Mouse (Mus musculus) lung, postnatal 0 days (tissue): ENCODE measurements around the gene Swt1. TPM values are rescaled to one million over a fixed set of nuclear protein-coding genes. Genes with fewer than 3 reads are reported as not detected.
A peak's percentile ranks its signal among the peaks of the same experiment; 100 is the strongest.
"Not testable (repeated sequence)": the region's sequence is repeated elsewhere in the genome, so short reads cannot be mapped to it uniquely, and the experiment has no call there.

ENCODE experiments used
- ATAC-seq: fragments of 200-750 bp; cut with Nextera tagmentation; 2 replicates; pipeline ENCODE4 v1.8.0; 2017; ENCODE audit warnings: moderate library complexity
- DNase-seq: peaks from one replicate; pipeline ENCODE4 v3.0.0-alpha.2; 2016; ENCODE audit warnings: low spot score
- H3K27ac ChIP-seq: fragments of 300-500 bp; sonication (generic); 2 replicates; pipeline ENCODE4 v1.5.1; 2014; ENCODE audit warnings: antibody characterized with exemption, mild to moderate bottlenecking, low read length, mixed read lengths
- H3K27me3 ChIP-seq: fragments of 300-500 bp; sonication (generic); replicated peaks from 2 replicates; pipeline ENCODE4 v1.6.1; 2014; ENCODE audit warnings: low read length, mixed read lengths; ENCODE audit not compliant: insufficient read depth
- H3K36me3 ChIP-seq: fragments of 300-500 bp; sonication (generic); 2 replicates; pipeline ENCODE4 v1.6.1; 2014; ENCODE audit warnings: low read length, mixed read lengths; ENCODE audit not compliant: insufficient read depth
- H3K4me1 ChIP-seq: fragments of 300-500 bp; sonication (generic); 2 replicates; pipeline ENCODE4 v1.6.1; 2014; ENCODE audit warnings: antibody characterized with exemption, low read depth, low read length, mixed read lengths; ENCODE audit not compliant: insufficient read depth
- H3K4me2 ChIP-seq: fragments of 300-500 bp; sonication (generic); replicated peaks from 2 replicates; pipeline ENCODE4 v1.6.1; 2014; ENCODE audit warnings: low read depth, mild to moderate bottlenecking, low read length, moderate library complexity, mixed read lengths
- H3K4me3 ChIP-seq: fragments of 300-500 bp; sonication (generic); 2 replicates; pipeline ENCODE4 v1.5.1; 2014; ENCODE audit warnings: low read depth, low read length
- H3K9ac ChIP-seq: fragments of 300-500 bp; sonication (generic); replicated peaks from 2 replicates; pipeline ENCODE4 v1.6.1; 2014; ENCODE audit warnings: low read depth, mild to moderate bottlenecking
- H3K9me3 ChIP-seq: fragments of 300-500 bp; sonication (generic); 2 replicates; pipeline ENCODE4 v1.6.1; 2016; ENCODE audit warnings: low read length, mixed read lengths
- CTCF ChIP-seq: IDR thresholded peaks from 2 replicates; pipeline ENCODE4 v1.5.1; 2016; ENCODE audit warnings: antibody characterized with exemption, mild to moderate bottlenecking
- EP300 ChIP-seq: IDR thresholded peaks from 2 replicates; pipeline ENCODE4 v1.6.1; 2016; ENCODE audit warnings: antibody characterized with exemption, mild to moderate bottlenecking, control low read depth
- WGBS: fragments of 180-500 bp; shearing (Covaris S2); extraction: QIAGEN DNeasy Blood & Tissue Kit; methylation state at CpG from one replicate; pipeline ENCODE4 v1.1.7; 2014; 5-methylcytosine and 5-hydroxymethylcytosine counted together
- polyA plus RNA-seq: library from polyadenylated mRNA; unstranded; fragments of >200 nt; fragmentation: Nextera tagmentation; extraction: Ambion mirVana; gene quantifications from 2 replicates; pipeline ENCODE4 v1.2.1, GENCODE M21; 2015

Gene Swt1
- polyA plus RNA-seq, 1 experiment from 2014 or later, result 92.6 TPM

GRCm38 (mm10) chr1:151355994-151356393 is 72.3 kb downstream of the Swt1 start:
- TF ChIP-seq EP300 (no peak), CTCF (no peak)
- no peaks in the 10 kb centered on the region for H3K4me1 ChIP-seq
- no peaks in the 10 kb centered on the region for H3K27me3 ChIP-seq
- H3K9me3 ChIP-seq, result no peaks in the 10 kb centered on the region
- DNase-seq (no peak), ATAC-seq (peak; percentile 22; the same call in 1 of the 2 replicates)
- H3K4me3 ChIP-seq, result no peak overlapping the region
- 81% methylated on average over 5 of the region's 5 CpGs for WGBS
- H3K4me2 ChIP-seq, result no peak overlapping the region
- no peak overlapping the region for H3K9ac ChIP-seq
- no peak overlapping the region for H3K27ac ChIP-seq
- peaks cover 28% of the 10 kb centered on the region; the same call in 1 of the 2 replicates for H3K36me3 ChIP-seq

GRCm38 (mm10) chr1:151352911-151353310 is 75.3 kb downstream of the Swt1 start:
- Histone ChIP-seq H3K27me3 (no peaks in the 10 kb centered on the region), H3K9me3 (no peaks in the 10 kb centered on the region), H3K9ac (no peak overlapping the region), H3K4me2 (no peak overlapping the region), H3K4me3 (no peak overlapping the region), H3K27ac (no peak overlapping the region), H3K36me3 (peaks cover 22% of the 10 kb centered on the region; the same call in 1 of the 2 replicates), H3K4me1 (peaks cover 4% of the 10 kb centered on the region; the same call in 1 of the 2 replicates)
- WGBS, result 81% methylated on average over 2 of the region's 2 CpGs
- DNase-seq, result peak; percentile 46
- peak; percentile 46; the same call in 1 of the 2 replicates for ATAC-seq
- TF ChIP-seq CTCF (peak; percentile 74), EP300 (no peak)

GRCm38 (mm10) chr1:151348293-151348692 is 80.0 kb downstream of the Swt1 start:
- H3K9me3 ChIP-seq, DNase-seq, H3K4me2 ChIP-seq, H3K4me1 ChIP-seq, H3K4me3 ChIP-seq, ATAC-seq, H3K27me3 ChIP-seq: not testable (repeated sequence)
- 0 out of 2 replicates have a peak overlapping the region, but pooled peaks have one; percentile 5 for H3K9ac ChIP-seq
- H3K27ac ChIP-seq, result 0 out of 2 replicates have a peak overlapping the region, but pooled peaks have one; percentile 38
- WGBS, result 63% methylated on average over 4 of the region's 4 CpGs
- TF ChIP-seq CTCF, result peak; percentile 55
- H3K36me3 ChIP-seq, result peaks cover 12% of the 10 kb centered on the region; the same call in 1 of the 2 replicates

DNA sequence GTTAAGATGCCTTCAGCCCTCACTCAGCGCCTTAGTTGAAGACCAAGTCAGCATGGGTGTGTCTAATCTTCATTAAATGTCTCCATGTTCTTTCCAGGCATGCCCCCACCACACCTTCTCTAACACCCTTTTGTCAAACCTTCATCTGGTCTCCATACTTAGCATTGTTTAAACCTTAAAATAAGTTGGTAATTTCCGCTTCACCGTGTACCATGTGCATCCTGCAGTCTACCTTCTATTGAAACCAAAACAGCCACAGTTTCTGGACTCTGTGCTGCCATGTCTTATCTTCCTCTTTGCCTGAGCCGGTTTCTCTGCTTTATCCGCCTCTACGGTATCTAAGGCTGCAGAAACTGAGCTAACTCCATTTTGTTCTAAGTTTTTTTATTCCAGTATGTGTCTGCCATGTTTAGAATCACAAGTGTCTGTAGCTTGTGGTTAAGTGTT is 81.6 kb downstream of the Swt1 start:
- no peaks in the 10 kb centered on the region for H3K9me3 ChIP-seq
- no peak overlapping the region for H3K9ac ChIP-seq
- DNase-seq (peak; percentile 60), ATAC-seq (no peak)
- peaks cover 9% of the 10 kb centered on the region; the same call in 1 of the 2 replicates for H3K36me3 ChIP-seq
- H3K4me1 ChIP-seq, result peaks cover 12% of the 10 kb centered on the region; the same call in 1 of the 2 replicates
- H3K4me2 ChIP-seq, result peak overlapping the region; percentile 86
- 20% methylated on average over 6 of the region's 6 CpGs for WGBS
- TF ChIP-seq CTCF (no peak), EP300 (no peak)
- no peaks in the 10 kb centered on the region for H3K27me3 ChIP-seq
- H3K4me3 ChIP-seq, result peak overlapping the region; percentile 84; the same call in 1 of the 2 replicates
- H3K27ac ChIP-seq, result peak overlapping the region; percentile 60

DNA sequence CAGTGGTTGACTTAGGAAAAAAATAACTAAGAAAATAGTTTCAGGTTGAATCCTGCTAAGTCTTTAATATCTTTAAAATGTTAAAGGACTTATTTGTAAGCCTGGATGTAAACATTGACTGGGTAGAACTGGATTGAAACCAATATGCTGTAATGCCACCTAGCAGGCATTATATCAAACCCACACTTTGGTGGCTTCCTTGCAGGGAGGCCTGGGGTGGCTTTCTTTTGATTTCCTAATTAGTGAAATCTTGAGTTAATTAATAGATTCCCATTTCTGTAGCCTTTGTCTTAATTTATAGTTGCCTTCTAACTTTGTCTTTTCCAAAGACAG is 82.4 kb downstream of the Swt1 start:
- no peak for ATAC-seq

GRCm38 (mm10) chr1:151345109-151345862 is 83.0 kb downstream of the Swt1 start:
- H3K4me1 ChIP-seq, result peaks cover 12% of the 10 kb centered on the region; the same call in 1 of the 2 replicates
- peak; percentile 74 for ATAC-seq
- H3K27me3 ChIP-seq, result no peaks in the 10 kb centered on the region
- peak overlapping the region; percentile 84 for H3K4me3 ChIP-seq
- peak overlapping the region; percentile 86 for H3K4me2 ChIP-seq
- H3K27ac ChIP-seq, result peak overlapping the region; percentile 92
- WGBS, result under 1% methylated on average over 55 of the region's 55 CpGs
- peak overlapping the region; percentile 78 for H3K9ac ChIP-seq
- DNase-seq, result peak; percentile 92
- TF ChIP-seq CTCF (no peak), EP300 (no peak)
- H3K36me3 ChIP-seq, result no peaks in the 10 kb centered on the region; the same call in 1 of the 2 replicates
- H3K9me3 ChIP-seq, result no peaks in the 10 kb centered on the region

More for the DNA sequence above, 82.4 kb downstream of the Swt1 start:
- TF ChIP-seq EP300, result no peak
- no peak for TF ChIP-seq CTCF
- peak overlapping the region; percentile 84 for H3K4me3 ChIP-seq
- H3K4me2 ChIP-seq, result peak overlapping the region; percentile 86
- H3K27me3 ChIP-seq, result no peaks in the 10 kb centered on the region
- peak overlapping the region; percentile 78 for H3K9ac ChIP-seq
- DNase-seq, result peak; percentile 37
- H3K27ac ChIP-seq, result peak overlapping the region; percentile 92; the same call in 1 of the 2 replicates
- H3K4me1 ChIP-seq, result peaks cover 12% of the 10 kb centered on the region; the same call in 1 of the 2 replicates
- H3K9me3 ChIP-seq, result no peaks in the 10 kb centered on the region
- H3K36me3 ChIP-seq, result peaks cover under 1% of the 10 kb centered on the region; the same call in 1 of the 2 replicates
